Mouse (Mus musculus) ovary, adult 18-20 months (tissue): ENCODE results near the gene Katna1.
"Not testable (repeated sequence)": the region's sequence is repeated elsewhere in the genome, so short reads cannot be mapped to it uniquely, and the experiment has no call there.

Experiments used
- DNase-seq: peaks from one replicate; pipeline ENCODE4 v3.0.0; 2022; ENCODE audit warnings: low spot score, mixed read lengths

Katna1 gene

GRCm38 (mm10) chr10:7725751-7726500 lies at the start of gene Katna1:
Gene Katna1, plus strand, starts transcription at chr10:7726000.
- DNase-seq, result peak; percentile 90

GRCm38 (mm10) chr10:7680731-7681301 lies 45.0 kb upstream of the Katna1 start, which contains the start of the genes Pcmt1 and Lats1:
Gene Pcmt1, minus strand, starts transcription at chr10:7681136.
Gene Lats1, plus strand, starts transcription at chr10:7681214.
- DNase-seq, result peak; percentile 66

- DNase-seq, result peak; percentile 40
These were observed 44.3 kb upstream of the Katna1 start for GRCm38 (mm10) chr10:7681343-7682025.

- no peak for DNase-seq
These were observed 43.6 kb upstream of the Katna1 start for GRCm38 (mm10) chr10:7682249-7682648.

GRCm38 (mm10) chr10:7686902-7687301 lies 38.9 kb upstream of the Katna1 start:
- DNase-seq, result no peak

- no peak for DNase-seq
These were observed 30.5 kb upstream of the Katna1 start for GRCm38 (mm10) chr10:7695286-7695685.

GRCm38 (mm10) chr10:7700120-7700519 lies 25.7 kb upstream of the Katna1 start:
- DNase-seq, result no peak

- no peak for DNase-seq
These were observed 23.2 kb upstream of the Katna1 start for GRCm38 (mm10) chr10:7702586-7702985.

- DNase-seq, result no peak
These were observed 15.7 kb upstream of the Katna1 start for GRCm38 (mm10) chr10:7710121-7710520.

- DNase-seq, result no peak
These were observed 13.3 kb upstream of the Katna1 start for GRCm38 (mm10) chr10:7712506-7712905.

GRCm38 (mm10) chr10:7715056-7715455 lies 10.7 kb upstream of the Katna1 start:
- DNase-seq, result no peak

GRCm38 (mm10) chr10:7726501-7726812 lies 657 bp downstream of the Katna1 start:
- no peak for DNase-seq

- no peak for DNase-seq
These were observed 1.2 kb downstream of the Katna1 start for GRCm38 (mm10) chr10:7727011-7727410.

- DNase-seq, result no peak
These were observed 5.8 kb downstream of the Katna1 start for GRCm38 (mm10) chr10:7731582-7731981.

GRCm38 (mm10) chr10:7737122-7737521 lies 11.3 kb downstream of the Katna1 start:
- no peak for DNase-seq

- no peak for DNase-seq
These were observed 12.1 kb downstream of the Katna1 start for GRCm38 (mm10) chr10:7737914-7738313.

- DNase-seq, result not testable (repeated sequence)
These were observed 19.7 kb downstream of the Katna1 start for GRCm38 (mm10) chr10:7745528-7745927.

- DNase-seq, result no peak
These were observed 23.0 kb downstream of the Katna1 start for GRCm38 (mm10) chr10:7748752-7749151.

- DNase-seq, result no peak
These were observed 31.7 kb downstream of the Katna1 start for GRCm38 (mm10) chr10:7757544-7757943.

GRCm38 (mm10) chr10:7772346-7772745 lies 46.5 kb downstream of the Katna1 start:
- DNase-seq, result no peak

GRCm38 (mm10) chr10:7772769-7773168 lies 47.0 kb downstream of the Katna1 start:
- DNase-seq, result no peak

- no peak for DNase-seq
These were observed 49.6 kb downstream of the Katna1 start for GRCm38 (mm10) chr10:7775421-7775820.

- no peak for DNase-seq
These were observed 52.6 kb downstream of the Katna1 start for GRCm38 (mm10) chr10:7778361-7778760.
